Mouse (Mus musculus): ENCODE data around the gene Actl10.

Actl10 gene

DNA sequence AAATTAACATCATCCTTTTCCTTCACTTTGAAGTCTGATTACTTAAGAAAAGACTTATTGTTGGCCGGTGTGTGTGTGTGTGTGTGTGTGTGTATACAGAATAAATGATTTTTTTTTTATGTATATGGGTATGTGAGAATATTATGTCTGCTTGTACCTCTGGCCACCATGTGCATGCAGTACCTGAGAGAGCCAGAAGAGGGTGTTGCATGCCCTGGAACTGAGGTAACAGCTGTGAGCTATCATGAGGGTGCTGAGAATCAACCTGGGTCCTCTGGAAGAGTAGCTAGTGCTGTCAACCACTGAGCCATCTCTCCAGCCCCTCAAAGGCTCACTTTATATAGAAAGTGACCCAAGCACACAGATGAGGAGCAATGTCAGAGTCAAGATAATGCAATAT is 29.8 kb downstream of the Actl10 start:
- DNase-seq (ENCODE audit: low spot score): no peak

DNA sequence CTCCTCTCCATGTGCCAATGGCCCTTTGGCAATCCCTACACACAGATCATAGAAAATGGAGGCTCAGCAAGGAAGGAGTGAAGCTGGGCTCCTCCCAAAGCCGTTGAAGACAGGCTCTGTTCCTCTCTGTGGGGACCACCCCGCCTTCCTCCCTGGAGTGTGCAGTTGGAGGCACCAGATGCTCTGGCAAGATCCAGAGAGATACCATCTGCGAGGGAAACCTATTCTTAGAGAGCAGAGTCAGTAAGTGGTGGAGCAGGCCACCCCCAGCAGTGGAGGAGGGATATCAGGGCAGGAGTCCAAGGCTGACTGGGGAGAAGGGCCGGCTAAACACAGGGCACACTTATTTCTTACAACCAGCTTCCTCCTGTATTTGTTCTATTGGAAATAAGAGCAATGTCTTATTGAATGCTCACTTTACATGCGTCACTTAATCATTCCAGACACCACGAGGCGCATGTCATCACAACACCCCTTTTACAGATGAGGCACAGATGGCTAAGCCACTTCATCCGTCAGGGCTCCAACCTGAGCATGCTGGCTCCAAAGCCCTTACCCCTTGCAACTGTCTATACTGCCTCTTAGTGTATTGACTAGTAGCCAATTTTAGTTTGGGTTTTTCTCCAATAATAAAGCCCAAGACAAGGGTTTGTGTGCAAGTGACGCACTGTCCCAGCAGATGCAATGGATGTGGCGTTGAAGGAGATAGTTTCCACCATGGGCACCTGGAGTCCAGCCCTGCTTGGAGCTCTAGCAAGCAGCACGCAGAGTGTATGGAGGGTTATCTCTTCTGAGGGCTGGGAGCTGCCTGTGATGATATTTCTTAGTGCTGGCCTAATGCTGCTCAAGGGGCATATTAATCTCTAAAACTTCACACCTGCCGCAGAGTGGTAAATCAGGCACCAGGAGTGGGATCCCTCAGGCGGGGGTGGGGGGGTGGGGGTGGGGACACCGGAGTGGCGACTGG is 32.6 kb downstream of the Actl10 start:
- peak; percentile 83 for DNase-seq (ENCODE audit: low spot score)

- DNase-seq (ENCODE audit: low spot score): no peak
Observed at GRCm38 (mm10) chr2:154584931-154585601, 33.5 kb downstream of the Actl10 start.

DNA sequence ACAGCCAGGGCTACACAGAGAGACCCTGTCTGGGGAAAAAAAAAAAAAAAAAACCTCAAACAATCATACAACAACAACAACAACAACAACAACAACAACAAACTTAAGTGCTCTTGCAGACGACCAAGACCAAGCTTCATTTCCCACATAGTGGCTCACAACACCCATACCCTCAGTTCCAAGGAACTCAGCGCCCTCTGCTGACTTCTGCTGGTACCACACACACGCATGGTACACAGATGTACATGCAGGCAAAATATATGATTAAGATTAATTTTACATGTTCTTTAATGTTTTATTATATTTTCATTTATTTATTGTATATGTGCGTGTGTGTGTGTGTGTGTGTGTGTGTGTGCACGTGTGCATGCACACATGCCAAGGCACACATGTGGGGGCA is 34.8 kb downstream of the Actl10 start:
- no peak for DNase-seq (ENCODE audit: low spot score)

GRCm38 (mm10) chr2:154589051-154589450 is 37.5 kb downstream of the Actl10 start:
- no peak for DNase-seq (ENCODE audit: low spot score)

DNA sequence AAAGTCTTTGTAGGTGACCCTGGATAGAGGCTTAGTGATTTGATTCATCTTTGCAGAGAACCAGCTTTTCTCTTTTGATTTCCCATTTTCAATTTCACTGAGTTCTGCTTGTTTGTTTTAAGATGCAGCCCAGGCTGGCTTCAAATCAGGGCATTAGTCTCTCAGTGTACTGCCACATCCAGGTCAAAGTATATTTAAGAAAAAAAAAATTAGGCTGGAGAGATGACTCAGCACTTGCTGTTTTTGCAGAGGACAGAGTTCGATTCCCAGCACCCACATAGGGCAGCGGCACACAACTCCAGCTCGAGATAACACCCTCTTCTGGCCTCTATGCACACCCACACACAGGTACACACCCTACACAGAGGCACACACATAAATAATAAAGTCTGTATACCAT is 39.7 kb downstream of the Actl10 start:
- no peak for DNase-seq (ENCODE audit: low spot score)

GRCm38 (mm10) chr2:154593025-154593424 is 41.4 kb downstream of the Actl10 start:
- no peak for DNase-seq (ENCODE audit: low spot score)

- DNase-seq (ENCODE audit: low spot score): no peak
Observed at GRCm38 (mm10) chr2:154595775-154596174, 44.2 kb downstream of the Actl10 start.

GRCm38 (mm10) chr2:154597399-154597798 is 45.8 kb downstream of the Actl10 start:
- no peak for DNase-seq (ENCODE audit: low spot score)

GRCm38 (mm10) chr2:154600586-154600985 is 49.0 kb downstream of the Actl10 start:
- no peak for DNase-seq (ENCODE audit: low spot score)

GRCm38 (mm10) chr2:154601324-154601723 is 49.7 kb downstream of the Actl10 start:
- DNase-seq (ENCODE audit: low spot score): no peak

Measured in layer of hippocampus, adult 9-10 months (tissue).